Mouse (Mus musculus) limb, embryonic 14.5 days (tissue): ENCODE results near the gene Crybg2. TPM values are rescaled to one million over a fixed set of nuclear protein-coding genes. Genes with fewer than 3 reads are reported as not detected.

Source experiments
- ATAC-seq: fragments of 200-750 bp; cut with Nextera tagmentation; 2 replicates; pipeline ENCODE4 v1.8.0; 2017; ENCODE audit warnings: low read depth, moderate number of reproducible peaks, moderate TSS enrichment; ENCODE audit not compliant: low FRiP score
- DNase-seq: peaks from one replicate; pipeline ENCODE4 v3.0.0-alpha.2; 2015; ENCODE audit warnings: low spot score
- H3K27ac ChIP-seq: fragments of 300-500 bp; sonication (generic); replicated peaks from 2 replicates; pipeline ENCODE4 v1.5.1; 2014; ENCODE audit warnings: low read depth, mild to moderate bottlenecking, low read length, moderate library complexity, mixed read lengths
- H3K27me3 ChIP-seq: fragments of 300-500 bp; sonication (generic); 2 replicates; pipeline ENCODE4 v1.6.1; 2014; ENCODE audit warnings: low read length, mixed read lengths; ENCODE audit not compliant: control insufficient read depth, insufficient read depth
- H3K36me3 ChIP-seq: fragments of 300-500 bp; sonication (generic); 2 replicates; pipeline ENCODE4 v1.6.1; 2014; ENCODE audit warnings: mild to moderate bottlenecking, low read length, moderate library complexity, mixed read lengths; ENCODE audit not compliant: control insufficient read depth, insufficient read depth
- H3K4me1 ChIP-seq: fragments of 300-500 bp; sonication (generic); 2 replicates; pipeline ENCODE4 v1.6.1; 2014; ENCODE audit warnings: antibody characterized with exemption, low read length, mixed read lengths; ENCODE audit not compliant: control insufficient read depth, insufficient read depth
- H3K4me2 ChIP-seq: fragments of 300-500 bp; sonication (generic); replicated peaks from 2 replicates; pipeline ENCODE4 v1.6.1; 2014; ENCODE audit warnings: low read depth, mild to moderate bottlenecking, low read length, moderate library complexity; ENCODE audit not compliant: severe bottlenecking
- H3K4me3 ChIP-seq: fragments of 300-500 bp; sonication (generic); replicated peaks from 2 replicates; pipeline ENCODE4 v1.5.1; 2014; ENCODE audit warnings: low read length
- H3K9ac ChIP-seq: fragments of 300-500 bp; sonication (generic); 2 replicates; pipeline ENCODE4 v1.6.1; 2014; ENCODE audit warnings: mild to moderate bottlenecking, low read depth, low read length, moderate library complexity; ENCODE audit not compliant: severe bottlenecking
- H3K9me3 ChIP-seq: fragments of 300-500 bp; sonication (generic); 2 replicates; pipeline ENCODE4 v1.6.1; 2016; ENCODE audit warnings: low read length; ENCODE audit not compliant: control insufficient read depth
- POLR2A ChIP-seq: fragments of 200-500 bp; IDR thresholded peaks from 2 replicates; pipeline ENCODE4 v1.8.0; 2012; ENCODE audit warnings: inconsistent platforms, mild to moderate bottlenecking, moderate library complexity, borderline replicate concordance; ENCODE audit not compliant: insufficient read depth, insufficient read length; ENCODE audit errors: extremely low read depth
- WGBS: fragments of 180-500 bp; shearing (Covaris S2); extraction: QIAGEN DNeasy Blood & Tissue Kit; methylation state at CpG from one replicate; pipeline ENCODE4 v1.1.7; 2014; 5-methylcytosine and 5-hydroxymethylcytosine counted together
- polyA plus RNA-seq, 2 experiments: library from polyadenylated mRNA; depleted of rRNA in 1 of 2; stranded (reverse) in 1 of 2; unstranded in 1 of 2; fragments of >200 nt; fragmentation: Nextera tagmentation in 1 of 2; extraction: Ambion mirVana in 1 of 2; gene quantifications; 2 replicates each; pipeline versions ENCODE4 v1.2.1 to v1.2.3; 2012 to 2014

Gene Crybg2
- polyA plus RNA-seq, 2 experiments = 11.3 to 12.3 TPM

DNA sequence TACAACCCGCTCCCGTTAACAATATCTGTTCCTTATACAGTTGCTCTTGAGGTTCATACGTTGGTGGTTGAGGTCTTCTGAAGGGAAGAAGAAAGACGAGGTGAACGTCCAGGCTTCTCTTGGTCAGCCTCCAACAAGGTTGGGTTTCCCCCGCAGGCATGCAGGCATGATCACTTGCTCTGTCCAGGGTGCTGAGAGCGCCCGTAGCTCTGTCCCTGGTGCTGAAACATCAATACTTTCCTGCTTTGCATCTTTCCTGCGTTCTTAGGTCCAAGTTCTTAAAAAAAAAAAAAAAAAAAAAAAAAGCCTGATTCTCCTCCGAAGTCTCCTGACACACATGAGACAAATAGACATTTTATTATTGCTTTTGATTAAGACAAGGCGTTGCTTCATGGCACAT lies 40.0 kb upstream of the Crybg2 start:
- Histone ChIP-seq H3K27ac (no peak overlapping the region), H3K4me3 (no peak overlapping the region), H3K4me1 (peaks cover 5% of the 10 kb centered on the region; the same call in 1 of the 2 replicates), H3K27me3 (peaks cover 28% of the 10 kb centered on the region), H3K9me3 (no peaks in the 10 kb centered on the region), H3K9ac (no peak overlapping the region), H3K4me2 (no peak overlapping the region), H3K36me3 (no peaks in the 10 kb centered on the region)
- ATAC-seq (no peak), DNase-seq (peak; percentile 89)
- no peak for TF ChIP-seq POLR2A
- 5% methylated on average over 11 of the region's 11 CpGs for WGBS

DNA sequence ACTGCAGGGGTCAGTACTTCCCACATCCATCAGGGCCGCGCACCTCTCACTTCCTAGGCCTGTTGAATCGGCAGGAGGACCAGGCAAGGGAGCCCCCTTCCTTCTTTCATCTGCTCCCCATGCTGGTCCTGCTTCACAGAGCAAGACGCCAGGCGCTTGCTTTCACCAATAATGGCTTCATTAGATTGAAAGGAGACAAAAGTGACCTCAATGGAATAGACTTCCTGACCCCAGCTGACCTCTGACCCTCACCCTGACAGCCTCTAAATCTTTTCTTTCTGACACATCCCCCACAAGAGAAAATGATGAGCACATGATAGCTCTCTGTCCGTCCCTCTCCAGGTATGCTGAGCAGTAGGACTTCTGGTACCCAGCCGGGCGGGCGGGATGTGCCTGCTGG lies 34.8 kb upstream of the Crybg2 start:
- H3K9ac ChIP-seq = no peak overlapping the region
- TF ChIP-seq POLR2A = no peak
- DNase-seq (no peak), ATAC-seq (no peak)
- 53% methylated on average over 9 of the region's 9 CpGs for WGBS
- no peaks in the 10 kb centered on the region for H3K27me3 ChIP-seq
- H3K4me3 ChIP-seq = no peak overlapping the region
- no peaks in the 10 kb centered on the region for H3K9me3 ChIP-seq
- H3K4me1 ChIP-seq = no peaks in the 10 kb centered on the region
- H3K27ac ChIP-seq = no peak overlapping the region
- H3K36me3 ChIP-seq = no peaks in the 10 kb centered on the region
- no peak overlapping the region for H3K4me2 ChIP-seq

GRCm38 (mm10) chr4:134035953-134036352 lies 24.7 kb upstream of the Crybg2 start:
- no peak overlapping the region for H3K4me3 ChIP-seq

DNA sequence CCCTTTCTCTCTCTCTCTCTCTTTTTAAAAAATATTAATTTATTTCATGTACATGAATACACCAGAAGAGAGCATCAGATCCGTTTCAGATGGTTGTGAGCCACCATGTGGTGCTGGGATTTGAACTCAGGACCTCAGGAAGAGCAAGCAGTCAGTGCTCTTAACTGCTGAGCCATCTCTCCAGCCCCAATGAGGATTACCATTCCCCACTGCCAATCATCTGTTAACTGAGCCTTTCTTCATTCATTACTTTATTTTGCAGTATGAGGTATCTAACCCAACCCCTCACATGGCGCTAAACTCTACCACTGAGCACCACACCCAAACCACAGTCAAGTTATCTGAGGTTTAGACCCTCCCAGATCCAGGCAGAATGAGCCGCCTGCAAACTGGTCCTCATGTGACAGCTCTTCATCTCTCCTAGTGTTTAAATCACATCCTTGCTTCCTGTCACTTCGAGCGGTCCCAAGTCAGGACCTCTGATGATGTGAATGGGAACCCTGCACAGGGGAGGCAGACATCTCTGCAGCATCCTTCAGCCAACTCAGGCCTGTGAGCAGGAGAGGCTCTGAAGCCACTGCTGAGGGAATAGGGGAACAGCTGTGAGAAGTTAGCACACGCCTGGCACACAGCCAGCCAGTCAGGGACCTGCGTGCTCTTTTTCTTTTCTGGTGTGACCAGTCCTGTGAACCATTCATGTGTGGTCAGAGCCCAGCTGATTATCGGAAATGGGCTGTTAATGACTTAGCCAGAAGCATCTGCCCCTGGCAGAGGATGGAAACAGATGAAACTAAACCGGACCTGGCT lies 19.1 kb upstream of the Crybg2 start:
- 41% methylated on average over 9 of the region's 9 CpGs for WGBS
- no peak overlapping the region for H3K27ac ChIP-seq
- H3K9ac ChIP-seq = no peak overlapping the region
- H3K4me3 ChIP-seq = no peak overlapping the region
- no peaks in the 10 kb centered on the region for H3K36me3 ChIP-seq
- TF ChIP-seq POLR2A = no peak
- ATAC-seq = peak; percentile 50; the same call in 1 of the 2 replicates
- H3K9me3 ChIP-seq = no peaks in the 10 kb centered on the region
- DNase-seq = peak; percentile 78
- H3K27me3 ChIP-seq = no peaks in the 10 kb centered on the region
- no peaks in the 10 kb centered on the region for H3K4me1 ChIP-seq
- no peak overlapping the region for H3K4me2 ChIP-seq

More at GRCm38 (mm10) chr4:134035953-134036352, 24.7 kb upstream of the Crybg2 start:
- ATAC-seq (peak; percentile 55; the same call in 1 of the 2 replicates), DNase-seq (peak; percentile 74)
- Histone ChIP-seq H3K9ac (no peak overlapping the region), H3K27ac (no peak overlapping the region), H3K36me3 (no peaks in the 10 kb centered on the region), H3K9me3 (no peaks in the 10 kb centered on the region), H3K27me3 (no peaks in the 10 kb centered on the region), H3K4me2 (no peak overlapping the region), H3K4me1 (no peaks in the 10 kb centered on the region)
- WGBS = 6% methylated on average over 16 of the region's 16 CpGs
- no peak for TF ChIP-seq POLR2A

GRCm38 (mm10) chr4:134043041-134043440 lies 17.6 kb upstream of the Crybg2 start:
- Histone ChIP-seq H3K9me3 (no peaks in the 10 kb centered on the region), H3K27me3 (no peaks in the 10 kb centered on the region), H3K27ac (no peak overlapping the region), H3K4me1 (no peaks in the 10 kb centered on the region), H3K4me3 (no peak overlapping the region), H3K9ac (no peak overlapping the region), H3K36me3 (no peaks in the 10 kb centered on the region), H3K4me2 (no peak overlapping the region)
- no peak for ATAC-seq
- WGBS = 39% methylated on average over 2 of the region's 2 CpGs
- TF ChIP-seq POLR2A = no peak
- no peak for DNase-seq

GRCm38 (mm10) chr4:134047648-134048047 lies 13.0 kb upstream of the Crybg2 start:
- Histone ChIP-seq H3K27ac (no peak overlapping the region), H3K27me3 (no peaks in the 10 kb centered on the region), H3K9ac (no peak overlapping the region), H3K36me3 (no peaks in the 10 kb centered on the region), H3K4me2 (no peak overlapping the region), H3K9me3 (no peaks in the 10 kb centered on the region), H3K4me1 (0 out of 2 replicates have a peak, but pooled peaks cover under 1% of the 10 kb centered on the region), H3K4me3 (no peak overlapping the region)
- ATAC-seq = no peak
- WGBS = 28% methylated on average over 5 of the region's 5 CpGs
- TF ChIP-seq POLR2A = no peak
- DNase-seq = no peak
